Mouse (Mus musculus) testis, adult 2 months (tissue): ENCODE data around the gene Cd101. TPM values are rescaled to one million over a fixed set of nuclear protein-coding genes. Genes with fewer than 3 reads are reported as not detected.

ENCODE experiments used
- H3K27ac ChIP-seq: fragments of 200-500 bp; 2 replicates; pipeline ENCODE4 v1.5.1; 2012; ENCODE audit warnings: low read depth, low read length; ENCODE audit not compliant: control insufficient read depth, insufficient read depth
- H3K27me3 ChIP-seq: fragments of 200-500 bp; 2 replicates; pipeline ENCODE4 v1.6.1; 2012; ENCODE audit warnings: mild to moderate bottlenecking, low read length, moderate library complexity; ENCODE audit not compliant: control insufficient read depth, insufficient read depth
- H3K36me3 ChIP-seq: fragments of 200-500 bp; 2 replicates; pipeline ENCODE4 v1.6.1; 2012; ENCODE audit warnings: mild to moderate bottlenecking, low read length; ENCODE audit not compliant: control insufficient read depth, insufficient read depth
- H3K4me1 ChIP-seq: fragments of 200-500 bp; 2 replicates; pipeline ENCODE4 v1.6.1; 2012; ENCODE audit warnings: low read length; ENCODE audit not compliant: control insufficient read depth, insufficient read depth
- H3K4me3 ChIP-seq: fragments of 200-500 bp; 2 replicates; pipeline ENCODE4 v1.5.1; 2012; ENCODE audit warnings: low read depth, mild to moderate bottlenecking, low read length, moderate library complexity, mixed read lengths; ENCODE audit not compliant: control insufficient read depth
- CTCF ChIP-seq: fragments of 200-500 bp; IDR thresholded peaks from 2 replicates; pipeline ENCODE4 v1.5.1; 2012; ENCODE audit warnings: low read depth, mild to moderate bottlenecking, inconsistent platforms, low read length, moderate library complexity; ENCODE audit not compliant: control insufficient read depth, insufficient read depth, insufficient replicate concordance
- POLR2A ChIP-seq: fragments of 200-500 bp; IDR thresholded peaks from 2 replicates; pipeline ENCODE4 v1.6.1; 2012; ENCODE audit warnings: low read depth, mild to moderate bottlenecking, inconsistent platforms, low read length, moderate library complexity; ENCODE audit not compliant: control insufficient read depth
- polyA plus RNA-seq: library from polyadenylated mRNA; depleted of rRNA; stranded (reverse); fragments of >200 nt; gene quantifications from 2 replicates; pipeline ENCODE4 v1.2.3, GENCODE M21; 2012; rRNA removed

Cd101 gene
- polyA plus RNA-seq, 1 experiment = not detected

DNA sequence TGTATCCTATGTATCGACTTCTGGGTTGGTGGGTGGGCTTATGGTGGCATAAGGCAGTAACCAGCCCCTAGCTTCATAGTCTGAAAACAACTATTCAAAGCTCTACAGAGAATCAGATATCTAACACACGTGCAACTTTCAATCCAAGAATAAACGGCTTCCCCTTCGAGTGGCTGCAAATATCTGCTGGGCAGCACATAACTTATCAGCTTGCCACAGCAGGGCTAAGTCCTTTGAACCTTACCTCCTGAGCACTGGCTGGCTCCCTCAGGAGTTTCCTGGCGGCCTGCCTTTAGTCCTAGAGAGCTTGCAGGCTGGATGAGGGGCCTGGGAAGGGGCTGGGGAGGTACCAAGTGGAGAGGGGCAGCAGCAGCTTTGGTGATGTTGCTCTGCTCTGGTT is 68.3 kb downstream of the Cd101 start:
- no peak overlapping the region for H3K4me3 ChIP-seq
- H3K36me3 ChIP-seq = peaks cover 1% of the 10 kb centered on the region; the same call in 1 of the 2 replicates
- TF ChIP-seq POLR2A (no peak), CTCF (no peak)
- H3K27me3 ChIP-seq = no peaks in the 10 kb centered on the region
- no peaks in the 10 kb centered on the region for H3K4me1 ChIP-seq
- no peak overlapping the region for H3K27ac ChIP-seq

GRCm38 (mm10) chr3:100954616-100955015 is 74.7 kb downstream of the Cd101 start:
- H3K4me1 ChIP-seq = no peaks in the 10 kb centered on the region
- H3K27me3 ChIP-seq = no peaks in the 10 kb centered on the region
- no peak overlapping the region for H3K27ac ChIP-seq
- H3K4me3 ChIP-seq = no peak overlapping the region
- TF ChIP-seq CTCF = no peak
- H3K36me3 ChIP-seq = peaks cover 1% of the 10 kb centered on the region; the same call in 1 of the 2 replicates

DNA sequence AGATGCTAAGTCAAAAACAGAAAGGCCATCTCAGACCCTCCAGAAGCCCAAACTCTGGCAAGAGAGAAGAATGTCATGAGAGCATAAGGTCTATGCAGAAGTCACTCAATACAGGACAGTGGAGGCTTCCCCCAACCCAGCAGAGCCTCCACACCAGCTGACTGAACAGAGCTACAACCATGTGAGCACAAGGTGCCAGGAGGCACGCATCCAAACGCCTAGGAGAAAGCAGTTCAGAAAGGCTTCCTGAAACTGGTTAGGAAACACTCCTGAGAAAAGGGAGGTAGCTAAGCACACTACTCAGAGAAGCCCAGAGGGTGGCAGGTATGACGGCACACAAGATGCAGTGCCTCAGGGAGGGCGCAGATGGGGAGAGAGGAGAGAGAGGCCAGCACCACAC is 77.8 kb downstream of the Cd101 start:
- Histone ChIP-seq H3K4me1 (no peaks in the 10 kb centered on the region), H3K27ac (no peak overlapping the region), H3K36me3 (peaks cover 5% of the 10 kb centered on the region), H3K4me3 (no peak overlapping the region), H3K27me3 (no peaks in the 10 kb centered on the region)
- no peak for TF ChIP-seq CTCF
- no peak for TF ChIP-seq POLR2A

- Histone ChIP-seq H3K36me3 (peaks cover 5% of the 10 kb centered on the region), H3K4me1 (no peaks in the 10 kb centered on the region), H3K4me3 (no peak overlapping the region), H3K27me3 (no peaks in the 10 kb centered on the region), H3K27ac (no peak overlapping the region)
- TF ChIP-seq POLR2A (no peak), CTCF (no peak)
These were observed 82.1 kb downstream of the Cd101 start for GRCm38 (mm10) chr3:100947286-100947685.

Other genes with a start within 250 kb of the Cd101 start
- gene Vtcn1, start 204.1 kb downstream of the Cd101 start, polyA plus RNA-seq = 1.3 TPM in 2 replicates
- 33.7 and 38.9 TPM in 2 replicates for gene Trim45, start 107.4 kb downstream of the Cd101 start, polyA plus RNA-seq
- gene Ttf2, start 59.9 kb downstream of the Cd101 start, polyA plus RNA-seq = 2.7 and 3.0 TPM in 2 replicates
- gene Ptgfrn, start 80.7 kb upstream of the Cd101 start, polyA plus RNA-seq = 1.0 and 1.2 TPM in 2 replicates